Mouse (Mus musculus): ENCODE measurements at regions not wholly inside any gene's neighbourhood (a gene's known extent, or its start where the extent isn't known, plus 50 kb on each side); places are given as distances from the start of the nearest gene placed in this dataset.

DNA sequence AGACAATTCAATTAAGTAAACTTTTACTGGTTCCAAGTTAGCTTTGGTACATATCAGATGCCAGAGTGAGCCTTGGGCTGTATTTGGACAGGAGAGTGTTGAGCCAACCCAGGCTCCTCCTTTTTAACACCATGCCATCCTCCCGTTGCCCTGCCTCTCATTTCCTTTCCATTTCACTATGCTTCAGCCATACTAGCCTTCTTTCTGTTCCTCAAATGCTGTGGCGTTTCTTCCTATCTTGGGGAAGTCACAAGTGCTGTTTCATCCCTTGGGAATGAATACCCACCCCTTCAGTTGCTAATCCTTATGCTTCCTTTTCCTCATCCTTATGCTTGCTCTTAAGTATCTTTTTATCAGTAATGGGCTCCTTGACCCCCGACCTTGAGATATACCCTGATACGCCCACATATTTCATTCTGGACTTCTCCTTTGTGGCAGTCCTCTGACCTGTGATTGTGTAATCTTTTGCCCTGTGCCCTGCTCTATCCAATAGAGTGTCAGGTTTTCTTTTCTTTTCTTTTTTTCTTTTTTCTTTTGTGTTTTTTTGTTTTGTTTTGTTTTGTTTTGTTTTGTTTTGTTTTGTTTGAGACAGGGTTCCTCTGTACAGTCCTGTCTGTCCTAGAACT lies 1443.9 kb downstream of the Gsdmc2 start:
- H3K4me1 ChIP-seq (ENCODE audit: control insufficient read depth, insufficient read depth, low read length), result no peaks in the 10 kb centered on the region
- H3K36me3 ChIP-seq (replicated peaks; ENCODE audit: control insufficient read depth, insufficient read depth, low read depth, low read length), result no peaks in the 10 kb centered on the region
- no peaks in the 10 kb centered on the region for H3K27me3 ChIP-seq (ENCODE audit: control insufficient read depth, insufficient read depth, low read length)
- H3K4me3 ChIP-seq (ENCODE audit: low read depth, low read length), result no peak overlapping the region
- no peak overlapping the region for H3K9ac ChIP-seq (replicated peaks; ENCODE audit: low read length)
- H3K4me2 ChIP-seq (ENCODE audit: low read depth, low read length), result no peak overlapping the region
- DNase-seq (ENCODE audit: low spot score) (no peak), ATAC-seq (replicated peaks; ENCODE audit: insufficient number of reproducible peaks, low FRiP score, low TSS enrichment, low read depth) (no peak)
- 75% methylated on average over 4 of the region's 4 CpGs for WGBS
- H3K27ac ChIP-seq (replicated peaks; ENCODE audit: low read depth, low read length), result no peak overlapping the region
- no peaks in the 10 kb centered on the region for H3K9me3 ChIP-seq (replicated peaks; ENCODE audit: control insufficient read depth, low read length)

- H3K4me3 ChIP-seq (ENCODE audit: low read depth, low read length), result no peak overlapping the region
- WGBS, result 78% methylated on average over 1 of the region's 1 CpGs
- no peak for ATAC-seq (replicated peaks; ENCODE audit: insufficient number of reproducible peaks, low FRiP score, low TSS enrichment, low read depth)
- H3K36me3 ChIP-seq (replicated peaks; ENCODE audit: control insufficient read depth, insufficient read depth, low read depth, low read length), result no peaks in the 10 kb centered on the region
- H3K4me1 ChIP-seq (ENCODE audit: control insufficient read depth, insufficient read depth, low read length), result no peaks in the 10 kb centered on the region
- DNase-seq (ENCODE audit: low spot score), result no peak
- no peaks in the 10 kb centered on the region for H3K27me3 ChIP-seq (ENCODE audit: control insufficient read depth, insufficient read depth, low read length)
- no peaks in the 10 kb centered on the region for H3K9me3 ChIP-seq (replicated peaks; ENCODE audit: control insufficient read depth, low read length)
- H3K4me2 ChIP-seq (ENCODE audit: low read depth, low read length), result no peak overlapping the region
- no peak overlapping the region for H3K27ac ChIP-seq (replicated peaks; ENCODE audit: low read depth, low read length)
- no peak overlapping the region for H3K9ac ChIP-seq (replicated peaks; ENCODE audit: low read length)
These were observed 1445.6 kb downstream of the Gsdmc2 start for GRCm38 (mm10) chr15:62399381-62399780.

- DNase-seq (ENCODE audit: low spot score), result no peak
- no peak for ATAC-seq (replicated peaks; ENCODE audit: insufficient number of reproducible peaks, low FRiP score, low TSS enrichment, low read depth)
- 81% methylated on average over 7 of the region's 7 CpGs for WGBS
- Histone ChIP-seq H3K27me3 (ENCODE audit: control insufficient read depth, insufficient read depth, low read length) (no peaks in the 10 kb centered on the region), H3K9ac (replicated peaks; ENCODE audit: low read length) (no peak overlapping the region), H3K36me3 (replicated peaks; ENCODE audit: control insufficient read depth, insufficient read depth, low read depth, low read length) (no peaks in the 10 kb centered on the region), H3K4me2 (ENCODE audit: low read depth, low read length) (no peak overlapping the region), H3K4me3 (ENCODE audit: low read depth, low read length) (no peak overlapping the region), H3K4me1 (ENCODE audit: control insufficient read depth, insufficient read depth, low read length) (no peaks in the 10 kb centered on the region), H3K9me3 (replicated peaks; ENCODE audit: control insufficient read depth, low read length) (no peaks in the 10 kb centered on the region), H3K27ac (replicated peaks; ENCODE audit: low read depth, low read length) (no peak overlapping the region)
These were observed 1448.0 kb downstream of the Gsdmc2 start for GRCm38 (mm10) chr15:62397009-62397408.

DNA sequence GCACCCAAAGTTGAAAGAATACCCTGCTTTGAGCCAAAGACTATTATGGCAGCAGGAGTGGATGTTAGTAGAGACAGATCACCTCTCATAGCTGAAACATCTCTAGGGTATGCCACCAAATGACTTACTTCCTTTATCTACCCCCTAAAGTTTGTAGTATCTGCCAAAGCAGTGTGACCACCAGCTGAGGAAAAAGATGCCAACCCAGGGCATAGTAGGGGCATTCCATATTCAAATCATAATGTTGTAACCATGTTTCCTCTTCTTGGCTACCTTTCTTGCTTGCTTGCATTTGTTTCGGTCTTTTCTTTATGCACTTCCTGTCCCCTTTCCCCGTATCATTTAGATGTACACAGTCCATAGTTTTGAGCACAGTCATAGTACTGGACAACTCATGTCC lies 1449.6 kb downstream of the Gsdmc2 start:
- Histone ChIP-seq H3K4me1 (ENCODE audit: control insufficient read depth, insufficient read depth, low read length) (no peaks in the 10 kb centered on the region), H3K9ac (replicated peaks; ENCODE audit: low read length) (no peak overlapping the region), H3K27ac (replicated peaks; ENCODE audit: low read depth, low read length) (no peak overlapping the region), H3K4me3 (ENCODE audit: low read depth, low read length) (no peak overlapping the region), H3K36me3 (replicated peaks; ENCODE audit: control insufficient read depth, insufficient read depth, low read depth, low read length) (no peaks in the 10 kb centered on the region), H3K4me2 (ENCODE audit: low read depth, low read length) (no peak overlapping the region), H3K9me3 (replicated peaks; ENCODE audit: control insufficient read depth, low read length) (no peaks in the 10 kb centered on the region), H3K27me3 (ENCODE audit: control insufficient read depth, insufficient read depth, low read length) (no peaks in the 10 kb centered on the region)
- ATAC-seq (replicated peaks; ENCODE audit: insufficient number of reproducible peaks, low FRiP score, low TSS enrichment, low read depth) (no peak), DNase-seq (ENCODE audit: low spot score) (no peak)
- 97% methylated on average over 2 of the region's 2 CpGs for WGBS

- WGBS, result 86% methylated on average over 3 of the region's 3 CpGs
- H3K4me1 ChIP-seq (ENCODE audit: control insufficient read depth, insufficient read depth, low read length), result no peaks in the 10 kb centered on the region
These were observed 1451.6 kb downstream of the Gsdmc2 start for GRCm38 (mm10) chr15:62393416-62393815.

DNA sequence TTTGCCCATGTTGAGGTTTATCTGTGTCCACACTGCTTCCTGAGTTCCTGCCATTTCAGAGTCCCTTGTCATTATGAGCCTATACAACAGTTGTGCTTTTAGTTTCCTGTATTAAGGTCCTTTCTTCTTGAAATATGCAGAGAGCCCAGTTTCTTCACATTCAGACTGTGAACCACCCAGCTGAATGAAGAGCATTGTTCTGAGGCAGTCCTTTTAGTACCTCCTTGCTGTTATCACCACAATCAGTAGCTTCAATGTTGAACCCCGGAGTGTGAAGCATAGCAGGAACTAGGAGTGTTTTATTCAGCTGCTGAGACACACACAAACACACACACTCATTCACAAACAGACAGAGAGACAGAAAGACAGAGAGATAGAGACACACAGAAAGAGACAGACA lies 1452.1 kb downstream of the Gsdmc2 start:
- ATAC-seq (replicated peaks; ENCODE audit: insufficient number of reproducible peaks, low FRiP score, low TSS enrichment, low read depth), result no peak
- 34% methylated on average over 1 of the region's 1 CpGs for WGBS
- no peak overlapping the region for H3K4me3 ChIP-seq (ENCODE audit: low read depth, low read length)

More at GRCm38 (mm10) chr15:62393416-62393815, 1451.6 kb downstream of the Gsdmc2 start:
- no peaks in the 10 kb centered on the region for H3K36me3 ChIP-seq (replicated peaks; ENCODE audit: control insufficient read depth, insufficient read depth, low read depth, low read length)
- H3K4me2 ChIP-seq (ENCODE audit: low read depth, low read length), result no peak overlapping the region
- no peaks in the 10 kb centered on the region for H3K9me3 ChIP-seq (replicated peaks; ENCODE audit: control insufficient read depth, low read length)
- ATAC-seq (replicated peaks; ENCODE audit: insufficient number of reproducible peaks, low FRiP score, low TSS enrichment, low read depth) (no peak), DNase-seq (ENCODE audit: low spot score) (no peak)
- no peak overlapping the region for H3K9ac ChIP-seq (replicated peaks; ENCODE audit: low read length)
- H3K27ac ChIP-seq (replicated peaks; ENCODE audit: low read depth, low read length), result no peak overlapping the region
- H3K27me3 ChIP-seq (ENCODE audit: control insufficient read depth, insufficient read depth, low read length), result no peaks in the 10 kb centered on the region
- H3K4me3 ChIP-seq (ENCODE audit: low read depth, low read length), result no peak overlapping the region

GRCm38 (mm10) chr15:62392381-62392780 lies 1452.6 kb downstream of the Gsdmc2 start:
- no peak overlapping the region for H3K27ac ChIP-seq (replicated peaks; ENCODE audit: low read depth, low read length)
- no peak for DNase-seq (ENCODE audit: low spot score)
- no peaks in the 10 kb centered on the region for H3K9me3 ChIP-seq (replicated peaks; ENCODE audit: control insufficient read depth, low read length)
- no peaks in the 10 kb centered on the region for H3K36me3 ChIP-seq (replicated peaks; ENCODE audit: control insufficient read depth, insufficient read depth, low read depth, low read length)
- no peaks in the 10 kb centered on the region for H3K4me1 ChIP-seq (ENCODE audit: control insufficient read depth, insufficient read depth, low read length)
- no peak for ATAC-seq (replicated peaks; ENCODE audit: insufficient number of reproducible peaks, low FRiP score, low TSS enrichment, low read depth)
- no peak overlapping the region for H3K4me3 ChIP-seq (ENCODE audit: low read depth, low read length)
- no peak overlapping the region for H3K9ac ChIP-seq (replicated peaks; ENCODE audit: low read length)
- 67% methylated on average over 3 of the region's 3 CpGs for WGBS
- no peaks in the 10 kb centered on the region for H3K27me3 ChIP-seq (ENCODE audit: control insufficient read depth, insufficient read depth, low read length)
- H3K4me2 ChIP-seq (ENCODE audit: low read depth, low read length), result no peak overlapping the region

More for the DNA sequence above, 1452.1 kb downstream of the Gsdmc2 start:
- H3K4me1 ChIP-seq (ENCODE audit: control insufficient read depth, insufficient read depth, low read length), result no peaks in the 10 kb centered on the region
- no peak for DNase-seq (ENCODE audit: low spot score)
- no peaks in the 10 kb centered on the region for H3K36me3 ChIP-seq (replicated peaks; ENCODE audit: control insufficient read depth, insufficient read depth, low read depth, low read length)
- no peaks in the 10 kb centered on the region for H3K9me3 ChIP-seq (replicated peaks; ENCODE audit: control insufficient read depth, low read length)
- H3K27me3 ChIP-seq (ENCODE audit: control insufficient read depth, insufficient read depth, low read length), result no peaks in the 10 kb centered on the region
- H3K4me2 ChIP-seq (ENCODE audit: low read depth, low read length), result no peak overlapping the region
- H3K9ac ChIP-seq (replicated peaks; ENCODE audit: low read length), result no peak overlapping the region
- H3K27ac ChIP-seq (replicated peaks; ENCODE audit: low read depth, low read length), result no peak overlapping the region

DNA sequence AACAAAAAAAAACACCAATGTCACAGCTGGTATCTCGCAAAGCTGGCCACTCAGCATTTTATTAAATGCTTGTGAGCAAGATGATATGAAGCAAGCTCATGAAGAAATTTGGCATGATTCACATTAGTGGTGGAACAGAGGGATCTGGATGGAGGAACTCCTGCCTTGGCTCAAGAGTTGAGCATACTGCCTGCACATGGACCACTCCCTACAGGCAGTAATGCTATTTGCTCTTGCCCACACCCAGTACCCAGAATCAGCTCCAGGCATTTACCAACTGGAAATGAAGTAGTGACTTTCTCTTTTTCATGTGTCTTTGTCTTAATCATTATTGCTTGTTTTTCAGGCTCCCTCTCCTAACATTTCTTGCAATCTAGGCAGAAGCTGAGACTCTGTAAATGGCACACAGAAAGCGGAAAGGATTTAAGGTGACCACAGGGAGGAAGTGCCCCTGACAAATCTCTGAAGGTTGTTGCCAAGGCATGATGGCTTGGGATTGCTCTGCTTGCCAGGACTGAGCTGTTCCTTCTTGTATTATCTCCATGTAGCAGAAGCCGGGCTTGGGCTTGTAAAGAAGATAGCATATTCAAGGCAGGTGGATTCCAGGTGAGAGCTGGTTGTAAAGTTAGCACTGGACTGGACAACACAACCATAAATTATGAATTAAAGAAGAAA lies 1455.4 kb downstream of the Gsdmc2 start:
- Histone ChIP-seq H3K4me3 (ENCODE audit: low read depth, low read length) (no peak overlapping the region), H3K36me3 (replicated peaks; ENCODE audit: control insufficient read depth, insufficient read depth, low read depth, low read length) (no peaks in the 10 kb centered on the region), H3K9ac (replicated peaks; ENCODE audit: low read length) (no peak overlapping the region), H3K27ac (replicated peaks; ENCODE audit: low read depth, low read length) (no peak overlapping the region), H3K4me2 (ENCODE audit: low read depth, low read length) (no peak overlapping the region), H3K4me1 (ENCODE audit: control insufficient read depth, insufficient read depth, low read length) (no peaks in the 10 kb centered on the region), H3K27me3 (ENCODE audit: control insufficient read depth, insufficient read depth, low read length) (no peaks in the 10 kb centered on the region), H3K9me3 (replicated peaks; ENCODE audit: control insufficient read depth, low read length) (no peaks in the 10 kb centered on the region)
- 91% methylated on average over 3 of the region's 3 CpGs for WGBS
- DNase-seq (ENCODE audit: low spot score), result no peak
- no peak for ATAC-seq (replicated peaks; ENCODE audit: insufficient number of reproducible peaks, low FRiP score, low TSS enrichment, low read depth)

All from embryonic facial prominence, embryonic 11.5 days (tissue).